Mouse (Mus musculus): ENCODE measurements around the gene Park7.

- no peak for TF ChIP-seq ETS1 (conservative IDR thresholded peaks at IDR 0.05; ENCODE audit: low read depth, low read length)
- no peak for TF ChIP-seq EP300 (IDR thresholded peaks at IDR 0.05; ENCODE audit: low read length)
- TF ChIP-seq CTCF (conservative IDR thresholded peaks at IDR 0.05 in 1 of 2, IDR thresholded peaks at IDR 0.05 in 1 of 2; ENCODE audit: low read depth in 2 of 2, low read length in 2 of 2): no peak
- no peak for TF ChIP-seq E2F4 (IDR thresholded peaks at IDR 0.05; ENCODE audit: insufficient replicate concordance, low read depth, low read length)
- no peak for TF ChIP-seq POLR2A (IDR thresholded peaks at IDR 0.05; ENCODE audit: low read depth, low read length)
- no peak for TF ChIP-seq NELFE (IDR thresholded peaks at IDR 0.05; ENCODE audit: low read depth, low read length)
- TF ChIP-seq ZC3H11A (IDR thresholded peaks at IDR 0.05; ENCODE audit: low read depth, low read length): no peak
- no peak for TF ChIP-seq CHD2 (IDR thresholded peaks at IDR 0.05; ENCODE audit: low read length)
- TF ChIP-seq MAX (IDR thresholded peaks at IDR 0.05; ENCODE audit: low read length): no peak
- TF ChIP-seq MXI1 (IDR thresholded peaks at IDR 0.05; ENCODE audit: low read depth, low read length): no peak
- no peak for TF ChIP-seq USF1 (IDR thresholded peaks at IDR 0.05; ENCODE audit: low read depth, low read length)
- no peak for TF ChIP-seq UBTF (IDR thresholded peaks at IDR 0.05; ENCODE audit: low read depth, low read length)
- TF ChIP-seq TCF12 (IDR thresholded peaks at IDR 0.05; ENCODE audit: low read depth, low read length): no peak
- no peak for TF ChIP-seq HCFC1 (IDR thresholded peaks at IDR 0.05; ENCODE audit: low read depth, low read length)
These were observed 53.7 kb downstream of the Park7 start for GRCm38 (mm10) chr4:150860526-150860925.

Data from CH12.LX (cell line).